Mouse (Mus musculus) testis, adult 2 months (tissue): ENCODE measurements around the gene Snx13. TPM values are rescaled to one million over a fixed set of nuclear protein-coding genes. Genes with fewer than 3 reads are reported as not detected.

ENCODE experiments used
- H3K27ac ChIP-seq: fragments of 200-500 bp; 2 replicates; pipeline ENCODE4 v1.5.1; 2012; ENCODE audit warnings: low read depth, low read length; ENCODE audit not compliant: control insufficient read depth, insufficient read depth
- H3K27me3 ChIP-seq: fragments of 200-500 bp; 2 replicates; pipeline ENCODE4 v1.6.1; 2012; ENCODE audit warnings: mild to moderate bottlenecking, low read length, moderate library complexity; ENCODE audit not compliant: control insufficient read depth, insufficient read depth
- H3K36me3 ChIP-seq: fragments of 200-500 bp; 2 replicates; pipeline ENCODE4 v1.6.1; 2012; ENCODE audit warnings: mild to moderate bottlenecking, low read length; ENCODE audit not compliant: control insufficient read depth, insufficient read depth
- H3K4me1 ChIP-seq: fragments of 200-500 bp; 2 replicates; pipeline ENCODE4 v1.6.1; 2012; ENCODE audit warnings: low read length; ENCODE audit not compliant: control insufficient read depth, insufficient read depth
- H3K4me3 ChIP-seq: fragments of 200-500 bp; 2 replicates; pipeline ENCODE4 v1.5.1; 2012; ENCODE audit warnings: low read depth, mild to moderate bottlenecking, low read length, moderate library complexity, mixed read lengths; ENCODE audit not compliant: control insufficient read depth
- CTCF ChIP-seq: fragments of 200-500 bp; IDR thresholded peaks from 2 replicates; pipeline ENCODE4 v1.5.1; 2012; ENCODE audit warnings: low read depth, mild to moderate bottlenecking, inconsistent platforms, low read length, moderate library complexity; ENCODE audit not compliant: control insufficient read depth, insufficient read depth, insufficient replicate concordance
- POLR2A ChIP-seq: fragments of 200-500 bp; IDR thresholded peaks from 2 replicates; pipeline ENCODE4 v1.6.1; 2012; ENCODE audit warnings: low read depth, mild to moderate bottlenecking, inconsistent platforms, low read length, moderate library complexity; ENCODE audit not compliant: control insufficient read depth
- polyA plus RNA-seq: library from polyadenylated mRNA; depleted of rRNA; stranded (reverse); fragments of >200 nt; gene quantifications from 2 replicates; pipeline ENCODE4 v1.2.3, GENCODE M21; 2012

Gene Snx13
- polyA plus RNA-seq, 1 experiment: 12.0 TPM

DNA sequence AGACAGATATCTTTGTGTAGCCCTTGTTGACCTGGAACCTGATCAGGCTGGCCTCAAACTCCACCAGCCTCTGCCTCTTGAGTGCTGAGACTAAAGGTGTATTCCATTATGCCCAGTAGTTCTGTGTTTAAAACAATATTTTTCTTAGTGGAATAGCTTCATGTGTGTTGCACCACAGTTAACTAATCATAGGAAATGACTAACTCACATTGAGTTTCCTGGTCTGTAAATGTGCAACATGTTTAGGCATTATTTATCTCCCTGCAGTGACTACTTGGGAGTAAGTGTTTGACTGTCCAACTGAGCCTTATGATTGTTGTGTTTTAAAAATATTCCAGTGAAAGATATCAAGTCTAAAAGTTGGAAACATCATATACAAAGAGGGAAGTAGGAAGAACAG is 20.6 kb downstream of the Snx13 start:
- no peaks in the 10 kb centered on the region for H3K36me3 ChIP-seq
- no peak overlapping the region for H3K27ac ChIP-seq
- TF ChIP-seq CTCF: no peak
- no peak for TF ChIP-seq POLR2A
- H3K4me3 ChIP-seq: no peak overlapping the region
- H3K27me3 ChIP-seq: no peaks in the 10 kb centered on the region
- no peaks in the 10 kb centered on the region for H3K4me1 ChIP-seq

- no peaks in the 10 kb centered on the region for H3K27me3 ChIP-seq
- TF ChIP-seq POLR2A (no peak), CTCF (no peak)
- no peaks in the 10 kb centered on the region for H3K4me1 ChIP-seq
- H3K36me3 ChIP-seq: no peaks in the 10 kb centered on the region
- H3K4me3 ChIP-seq: no peak overlapping the region
- H3K27ac ChIP-seq: no peak overlapping the region
Observed at GRCm38 (mm10) chr12:35071336-35071735, 24.4 kb downstream of the Snx13 start.

DNA sequence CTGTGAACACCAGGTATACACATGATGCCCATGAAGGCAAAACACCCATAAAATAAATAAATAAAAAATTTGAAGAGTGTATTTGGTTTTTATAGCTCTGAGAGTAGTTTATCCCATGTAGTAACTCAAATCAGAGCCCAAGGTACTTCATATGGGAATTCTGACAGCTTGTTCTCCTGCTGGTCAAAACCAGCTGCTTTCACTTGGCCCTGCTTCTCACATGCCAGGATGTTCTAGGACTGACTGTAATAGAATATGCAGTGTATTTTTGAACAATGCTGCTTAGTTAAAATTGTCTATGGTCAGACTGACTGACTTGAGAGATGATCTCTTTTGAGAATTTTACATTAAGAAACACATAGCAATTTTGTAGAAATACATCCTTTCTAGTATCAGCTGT is 25.2 kb downstream of the Snx13 start:
- no peak overlapping the region for H3K4me3 ChIP-seq
- no peaks in the 10 kb centered on the region for H3K27me3 ChIP-seq
- H3K36me3 ChIP-seq: no peaks in the 10 kb centered on the region
- no peak overlapping the region for H3K27ac ChIP-seq
- no peak for TF ChIP-seq POLR2A
- H3K4me1 ChIP-seq: no peaks in the 10 kb centered on the region

- Histone ChIP-seq H3K4me3 (no peak overlapping the region), H3K27ac (no peak overlapping the region), H3K4me1 (no peaks in the 10 kb centered on the region), H3K36me3 (no peaks in the 10 kb centered on the region), H3K27me3 (no peaks in the 10 kb centered on the region)
- TF ChIP-seq POLR2A: no peak
- TF ChIP-seq CTCF: no peak
Observed at GRCm38 (mm10) chr12:35075993-35076392, 29.0 kb downstream of the Snx13 start.

DNA sequence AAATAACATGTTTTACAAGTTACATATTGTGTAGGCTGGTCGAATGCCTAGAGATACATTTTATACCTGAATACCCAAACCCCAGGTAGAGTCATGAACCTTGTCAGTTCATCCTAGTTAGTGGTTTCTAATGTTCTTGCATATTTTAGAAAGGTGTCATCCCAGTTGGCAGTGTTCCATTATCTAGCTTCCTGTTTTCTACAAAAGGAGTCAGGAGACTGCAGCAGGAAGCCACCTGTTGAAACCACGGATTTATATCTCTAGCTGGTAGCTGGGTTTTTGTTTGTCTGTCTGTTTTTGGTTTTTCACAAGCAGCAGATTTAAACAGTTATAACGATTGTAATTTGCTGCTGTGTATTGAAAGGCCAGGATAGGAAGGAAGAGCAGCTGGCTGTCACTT is 76.6 kb downstream of the Snx13 start:
- Histone ChIP-seq H3K27me3 (no peaks in the 10 kb centered on the region), H3K36me3 (no peaks in the 10 kb centered on the region), H3K4me1 (no peaks in the 10 kb centered on the region), H3K27ac (no peak overlapping the region), H3K4me3 (no peak overlapping the region)
- TF ChIP-seq POLR2A (no peak), CTCF (no peak)

DNA sequence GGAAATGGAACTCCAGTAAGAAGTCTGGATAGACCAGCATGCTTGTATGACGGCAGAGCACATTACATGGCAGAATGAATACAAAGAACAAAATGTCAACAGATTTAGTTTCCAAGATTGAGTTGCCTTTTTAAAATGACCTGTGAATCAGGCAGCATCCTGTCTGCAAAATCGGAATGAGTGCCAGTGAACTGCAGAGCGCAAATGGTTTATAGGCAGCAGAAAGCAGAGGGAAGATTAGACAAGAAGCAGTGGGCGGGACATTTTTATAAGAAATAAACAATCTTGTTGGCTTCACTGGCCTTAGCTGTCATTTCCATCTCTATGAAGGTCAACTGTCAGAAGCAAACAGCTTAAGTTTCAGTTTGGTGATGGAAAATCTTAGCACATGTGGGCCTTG is 106.2 kb downstream of the Snx13 start:
- H3K27me3 ChIP-seq: no peaks in the 10 kb centered on the region
- TF ChIP-seq CTCF (no peak), POLR2A (no peak)
- no peak overlapping the region for H3K27ac ChIP-seq
- H3K4me3 ChIP-seq: no peak overlapping the region
- H3K4me1 ChIP-seq: no peaks in the 10 kb centered on the region
- H3K36me3 ChIP-seq: no peaks in the 10 kb centered on the region

DNA sequence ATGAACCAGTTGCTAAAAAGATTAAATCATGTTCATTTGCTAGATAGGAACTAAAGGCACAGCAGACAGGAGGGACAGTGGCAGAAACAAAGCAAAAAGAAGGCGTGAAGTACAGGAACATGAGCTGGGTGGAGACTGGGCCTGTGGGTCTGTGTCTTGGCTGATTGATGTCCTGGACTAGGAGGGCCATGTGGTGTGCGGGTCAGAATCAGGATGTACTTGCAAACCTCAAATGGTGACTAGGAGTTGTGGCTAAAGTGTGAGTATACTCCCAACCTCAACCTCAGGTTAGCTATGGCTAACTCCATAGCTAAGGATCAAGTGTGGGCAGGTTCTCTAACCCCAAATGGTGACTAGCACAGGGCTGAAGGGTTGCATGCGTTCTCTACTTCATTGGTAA is 107.2 kb downstream of the Snx13 start:
- TF ChIP-seq CTCF: no peak
- no peak for TF ChIP-seq POLR2A
- no peaks in the 10 kb centered on the region for H3K4me1 ChIP-seq
- H3K27me3 ChIP-seq: no peaks in the 10 kb centered on the region
- no peak overlapping the region for H3K27ac ChIP-seq
- no peaks in the 10 kb centered on the region for H3K36me3 ChIP-seq
- H3K4me3 ChIP-seq: no peak overlapping the region

DNA sequence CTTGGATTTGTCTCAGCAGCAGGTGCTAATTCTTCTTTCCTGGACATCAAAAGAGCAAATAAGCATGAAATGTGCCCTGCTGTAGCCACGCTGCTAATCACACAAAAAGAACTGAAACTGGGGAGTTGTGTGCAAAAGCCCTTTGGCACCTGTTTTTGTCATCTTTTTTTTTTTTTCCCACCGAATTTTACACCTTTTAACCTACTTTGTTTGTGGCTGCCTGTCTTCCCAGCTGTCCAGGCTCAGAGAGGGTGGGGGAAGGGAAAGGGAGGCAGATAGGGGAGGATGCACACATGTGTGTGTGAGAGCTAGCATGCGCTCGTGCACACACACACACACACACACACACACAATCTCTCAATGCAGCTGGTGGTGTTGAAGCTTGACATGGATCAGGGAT is 110.3 kb downstream of the Snx13 start:
- Histone ChIP-seq H3K36me3 (no peaks in the 10 kb centered on the region), H3K27ac (no peak overlapping the region), H3K4me1 (no peaks in the 10 kb centered on the region), H3K4me3 (no peak overlapping the region), H3K27me3 (no peaks in the 10 kb centered on the region)
- TF ChIP-seq CTCF: no peak
- TF ChIP-seq POLR2A: no peak
